Mouse (Mus musculus): ENCODE measurements around the gene Mrpl12.
"Not testable (repeated sequence)": the region's sequence is repeated elsewhere in the genome, so short reads cannot be mapped to it uniquely, and the experiment has no call there.

The Mrpl12 gene

DNA sequence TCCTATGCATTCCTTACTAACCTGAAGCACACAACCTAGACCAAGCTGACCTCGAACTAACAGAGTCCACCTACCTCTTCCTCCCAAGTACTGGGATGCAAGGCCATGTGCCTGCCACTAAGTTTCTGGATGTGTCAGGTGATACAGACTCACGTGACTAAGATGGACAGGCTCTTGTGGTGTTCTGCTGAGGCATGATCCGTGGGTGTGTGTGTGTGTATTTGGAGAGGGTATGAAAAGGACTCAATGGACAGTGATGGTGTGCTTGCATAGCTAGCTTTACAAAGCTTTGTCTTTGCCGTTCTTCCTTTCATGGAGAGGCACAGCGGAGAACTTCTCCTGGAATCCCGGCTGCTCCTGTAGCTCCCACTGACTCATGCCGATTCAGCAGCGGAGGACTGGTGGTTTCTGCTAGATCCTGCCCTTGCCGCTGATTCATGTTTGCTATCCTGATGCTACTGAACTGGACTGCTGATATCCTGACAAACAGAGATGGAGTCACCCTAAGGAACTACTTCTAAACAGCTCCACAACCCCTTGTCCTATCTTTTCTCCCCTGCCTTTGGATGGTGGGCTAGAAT, 24.0 kb downstream of the Mrpl12 start:
- peak; percentile 88 for DNase-seq (ENCODE audit: low read depth, low spot score)

DNA sequence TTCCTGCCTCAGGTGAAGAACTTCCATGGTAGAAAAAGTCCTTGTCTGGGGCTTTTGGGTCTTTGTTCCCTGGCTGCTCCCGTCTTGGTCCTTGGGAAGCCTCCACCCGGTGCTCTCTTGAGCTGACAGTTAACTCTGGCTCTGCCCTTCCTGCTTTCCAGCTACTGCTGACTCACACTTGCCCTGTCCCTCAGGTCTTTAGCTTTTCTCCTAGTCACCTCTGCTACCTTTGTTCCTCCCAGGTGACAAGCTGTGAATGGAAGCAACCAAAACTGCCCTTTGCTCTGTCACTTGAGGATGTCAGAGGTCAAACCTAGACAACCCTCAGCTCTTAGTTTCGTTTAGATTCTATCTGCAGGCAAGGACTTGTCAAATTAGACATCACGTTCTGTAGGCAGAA, 25.5 kb downstream of the Mrpl12 start:
- no peak for DNase-seq (ENCODE audit: low read depth, low spot score)

DNA sequence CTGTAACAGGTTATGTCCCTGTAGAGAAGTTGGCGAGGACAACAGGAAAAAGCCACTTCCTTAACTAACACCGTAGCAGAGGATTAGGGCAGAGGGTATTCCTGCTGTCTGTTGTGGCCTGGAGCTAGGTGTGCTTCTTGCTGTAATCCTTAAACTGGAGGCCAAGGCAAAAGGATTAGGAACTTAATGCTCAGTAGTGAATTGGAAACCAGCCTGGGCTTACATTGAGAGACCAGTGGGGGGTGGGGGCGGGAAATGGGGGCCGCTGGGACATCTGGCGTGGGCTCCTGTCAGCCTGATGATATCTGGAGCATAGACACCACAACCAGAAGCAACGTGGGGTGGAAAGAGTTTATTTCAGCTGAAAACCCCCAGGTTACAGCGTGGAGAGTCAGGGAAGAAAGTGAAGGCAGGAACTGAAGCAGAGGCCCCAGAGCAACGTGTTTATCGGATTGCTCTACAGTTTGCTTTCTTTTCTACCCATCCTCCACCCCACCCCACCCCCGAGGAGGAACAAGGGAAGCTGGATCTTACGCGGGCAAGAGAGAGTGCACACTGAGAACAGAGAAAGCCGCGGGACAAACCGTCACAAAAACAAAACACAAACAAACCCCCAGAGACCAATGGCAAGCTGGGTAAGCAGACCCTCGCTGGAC, 26.1 kb downstream of the Mrpl12 start:
- no peak for DNase-seq (ENCODE audit: low read depth, low spot score)

- peak; percentile 98 for DNase-seq (ENCODE audit: low read depth, low spot score)
Measured at GRCm38 (mm10) chr11:120512790-120513453, 28.5 kb downstream of the Mrpl12 start.

GRCm38 (mm10) chr11:120514262-120514661, 29.8 kb downstream of the Mrpl12 start:
- DNase-seq (ENCODE audit: low read depth, low spot score) = not testable (repeated sequence)

GRCm38 (mm10) chr11:120515611-120516010, 31.2 kb downstream of the Mrpl12 start:
- DNase-seq (ENCODE audit: low read depth, low spot score) = peak; percentile 86

GRCm38 (mm10) chr11:120517147-120517546, 32.7 kb downstream of the Mrpl12 start:
- no peak for DNase-seq (ENCODE audit: low read depth, low spot score)

GRCm38 (mm10) chr11:120518027-120518426, 33.6 kb downstream of the Mrpl12 start:
- DNase-seq (ENCODE audit: low read depth, low spot score) = peak; percentile 52

DNA sequence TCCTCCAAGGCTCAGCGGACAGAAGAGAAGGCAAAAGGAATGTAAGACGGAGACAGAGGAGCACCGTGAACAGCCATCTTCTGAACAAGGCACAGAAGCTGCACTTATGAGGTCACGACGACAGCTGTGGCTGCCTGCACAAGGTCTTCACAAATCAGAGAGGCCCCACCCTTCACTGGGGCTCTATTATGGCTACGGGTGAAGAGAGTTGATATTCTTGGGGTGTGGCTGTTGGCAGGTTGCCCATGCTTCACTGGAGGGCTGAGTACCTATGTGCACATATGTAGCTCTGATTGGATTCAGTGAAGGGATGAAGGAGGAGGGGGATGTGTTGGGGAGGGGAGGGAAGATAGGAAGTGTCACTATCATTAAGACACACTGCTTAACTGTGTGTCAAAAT, 34.1 kb downstream of the Mrpl12 start:
- no peak for DNase-seq (ENCODE audit: low read depth, low spot score)

GRCm38 (mm10) chr11:120519738-120520137, 35.3 kb downstream of the Mrpl12 start:
- peak; percentile 49 for DNase-seq (ENCODE audit: low read depth, low spot score)

- no peak for DNase-seq (ENCODE audit: low read depth, low spot score)
Measured at GRCm38 (mm10) chr11:120520498-120520897, 36.1 kb downstream of the Mrpl12 start.

- no peak for DNase-seq (ENCODE audit: low read depth, low spot score)
Measured at GRCm38 (mm10) chr11:120520967-120521540, 36.6 kb downstream of the Mrpl12 start.

DNA sequence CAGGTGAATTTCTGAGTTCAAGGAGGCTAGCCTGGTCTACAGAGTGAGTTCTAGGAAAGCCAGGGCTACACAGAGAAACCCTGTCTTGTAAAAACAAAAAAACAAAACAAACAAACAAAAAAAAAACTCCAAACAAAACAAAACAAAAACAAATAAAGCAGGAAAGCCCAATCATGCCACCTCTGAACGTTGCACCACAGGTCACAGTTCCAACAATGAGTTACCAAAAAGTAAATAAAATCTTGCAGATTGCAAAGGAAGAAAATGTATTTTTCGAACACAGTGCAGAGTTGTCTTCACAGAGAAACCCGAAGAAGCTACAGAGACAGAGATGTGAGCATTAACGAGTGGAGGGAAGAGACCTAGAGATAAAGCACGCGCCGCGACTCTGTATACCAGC, 38.2 kb downstream of the Mrpl12 start:
- no peak for DNase-seq (ENCODE audit: low read depth, low spot score)

GRCm38 (mm10) chr11:120525959-120526358, 41.5 kb downstream of the Mrpl12 start:
- peak; percentile 42 for DNase-seq (ENCODE audit: low read depth, low spot score)

DNA sequence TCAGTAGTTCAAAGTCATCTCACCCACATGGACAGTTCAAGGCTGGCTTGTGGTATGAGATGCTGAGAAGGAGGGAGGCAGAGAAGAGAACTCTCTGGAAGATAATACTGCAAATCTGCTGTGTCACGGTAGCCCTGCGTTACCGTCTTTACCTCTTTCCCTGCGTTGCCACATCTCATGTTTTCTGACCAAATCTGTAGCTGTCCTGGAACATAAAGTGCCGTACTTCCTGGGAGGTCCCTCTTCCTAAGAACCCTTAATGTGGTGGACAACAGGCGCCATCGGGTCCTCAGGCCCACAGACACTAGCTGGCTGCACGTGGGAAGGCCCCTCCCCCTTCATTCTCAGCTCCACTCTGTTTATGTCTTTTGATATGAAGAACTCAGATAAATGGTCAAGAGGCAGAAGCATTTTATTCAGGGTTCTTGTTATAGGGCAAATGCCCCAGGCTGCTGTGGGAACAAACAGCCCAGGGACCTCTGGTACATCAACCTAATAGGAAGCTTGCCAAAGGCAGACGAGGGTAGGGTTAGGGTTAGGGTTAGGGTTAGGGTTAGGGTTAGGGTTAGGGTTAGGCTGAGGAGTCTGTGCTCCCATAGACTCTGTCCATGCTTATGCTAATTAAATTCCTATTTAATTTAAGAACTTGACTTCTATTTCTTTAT, 43.4 kb downstream of the Mrpl12 start:
- no peak for DNase-seq (ENCODE audit: low read depth, low spot score)

DNA sequence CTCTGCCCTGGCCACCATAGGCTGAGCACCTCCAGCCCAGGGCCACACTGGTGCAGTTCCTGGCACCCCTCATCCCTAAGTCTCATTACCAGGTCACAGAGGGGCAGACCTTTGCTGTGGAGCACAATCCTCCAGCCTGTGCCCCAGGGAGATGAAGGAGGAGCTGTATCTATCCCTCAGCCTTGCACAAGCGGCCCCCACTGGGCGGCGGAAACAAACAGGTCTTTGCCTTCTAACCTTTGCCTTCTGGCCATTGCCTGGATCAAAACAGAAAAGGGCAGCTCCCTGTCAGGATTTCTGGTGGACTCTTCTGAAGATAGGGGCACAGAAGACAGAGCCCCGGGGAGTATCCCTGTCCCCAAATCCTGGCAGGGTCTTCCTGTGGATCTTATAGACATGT, 44.5 kb downstream of the Mrpl12 start:
- no peak for DNase-seq (ENCODE audit: low read depth, low spot score)

- no peak for DNase-seq (ENCODE audit: low read depth, low spot score)
Measured at GRCm38 (mm10) chr11:120530085-120530964, 45.9 kb downstream of the Mrpl12 start, which contains the start of gene Gcgr. TSS of gene Gcgr (plus strand) at chr11:120530699.

- no peak for DNase-seq (ENCODE audit: low read depth, low spot score)
Measured at GRCm38 (mm10) chr11:120531646-120532045, 47.2 kb downstream of the Mrpl12 start.

DNA sequence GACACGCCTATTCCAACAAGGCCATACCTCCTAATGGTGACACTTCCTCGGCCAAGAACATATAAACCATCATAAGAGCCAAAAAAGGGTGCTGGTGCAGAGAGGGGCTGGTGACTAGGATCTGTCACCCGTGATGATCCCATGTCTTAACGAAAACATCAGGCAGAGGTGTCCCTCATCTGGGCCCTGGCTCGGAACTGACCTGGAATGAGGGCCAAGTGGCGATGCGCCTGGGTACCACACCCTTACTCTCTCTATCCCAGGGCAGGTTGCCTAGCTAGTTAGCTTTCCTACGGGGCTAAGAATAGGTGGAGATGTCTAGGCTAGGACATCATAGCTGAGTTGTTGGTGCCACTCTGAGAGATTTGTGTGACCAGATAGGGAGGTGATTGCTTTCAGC, 49.7 kb downstream of the Mrpl12 start:
- DNase-seq (ENCODE audit: low read depth, low spot score) = no peak

DNA sequence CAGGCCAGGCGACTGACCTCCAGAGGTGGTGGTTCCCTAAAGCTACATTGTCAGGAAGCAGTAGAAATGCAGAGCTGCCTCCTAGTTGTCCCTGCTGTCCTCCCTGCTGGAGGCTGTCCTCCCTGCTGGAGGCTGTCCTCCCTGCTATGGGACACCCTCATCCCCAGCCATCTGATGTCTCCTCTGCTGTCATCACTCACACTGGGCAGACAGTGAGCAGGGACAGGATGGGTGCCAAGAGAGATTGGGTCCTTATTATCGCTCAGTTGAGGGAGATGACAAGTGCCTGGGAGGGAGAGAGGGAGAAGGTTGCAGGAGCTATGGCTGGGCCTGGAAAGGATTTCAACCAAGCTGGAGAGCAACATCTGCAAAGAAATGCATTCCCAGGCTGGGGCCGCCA, 50.7 kb downstream of the Mrpl12 start:
- DNase-seq (ENCODE audit: low read depth, low spot score) = no peak

DNA sequence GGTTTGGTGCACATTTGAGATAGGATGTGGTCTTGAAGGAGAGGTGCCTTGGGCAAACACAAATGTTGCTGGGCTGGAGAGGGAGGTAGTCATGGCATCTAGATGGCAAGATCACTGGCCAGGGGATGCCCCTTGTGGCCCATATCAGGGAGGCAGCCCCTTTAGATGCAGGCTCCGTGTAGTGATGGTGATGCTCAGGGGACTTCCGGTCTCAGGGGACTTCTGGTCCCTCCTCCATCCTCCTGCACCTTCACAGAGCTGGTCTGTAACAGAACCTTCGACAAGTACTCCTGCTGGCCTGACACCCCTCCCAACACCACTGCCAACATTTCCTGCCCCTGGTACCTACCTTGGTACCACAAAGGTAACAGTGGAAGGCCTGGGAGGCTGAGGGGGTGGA, 51.4 kb downstream of the Mrpl12 start:
- no peak for DNase-seq (ENCODE audit: low read depth, low spot score)
